Mouse (Mus musculus) frontal cortex, postnatal 25 days (tissue): ENCODE results near the gene Gpr33.

Experiments
- DNase-seq, 2 experiments: peaks; one replicate each; pipeline ENCODE4 v3.0.0; 2022; ENCODE audit warnings: low spot score in 2 of 2

The Gpr33 gene

GRCm38 (mm10) chr12:51985163-51985748 is 42.6 kb downstream of the Gpr33 start:
- DNase-seq = no peak

- no peak for DNase-seq
Observed at GRCm38 (mm10) chr12:51983625-51984024, 44.2 kb downstream of the Gpr33 start.

DNA sequence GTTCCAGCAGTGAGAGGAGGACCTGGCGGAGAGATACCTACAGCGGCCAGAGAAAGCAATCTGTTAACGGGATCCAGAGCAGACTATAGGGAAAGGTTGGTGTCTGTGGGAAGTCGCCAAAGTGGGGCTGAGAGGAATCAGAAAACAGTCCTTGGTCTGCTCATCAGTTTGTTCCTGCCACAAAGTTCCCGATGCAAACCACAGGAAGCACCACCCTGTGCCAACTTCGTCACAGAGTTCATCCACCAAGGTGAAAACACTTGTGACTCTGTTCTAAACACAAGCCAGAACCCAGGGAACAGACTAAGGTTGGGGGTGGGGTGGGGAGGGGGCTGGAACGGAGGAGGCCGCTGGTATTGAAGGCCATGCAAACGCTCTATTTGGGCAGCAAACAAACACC is 51.3 kb downstream of the Gpr33 start:
- no peak for DNase-seq

DNA sequence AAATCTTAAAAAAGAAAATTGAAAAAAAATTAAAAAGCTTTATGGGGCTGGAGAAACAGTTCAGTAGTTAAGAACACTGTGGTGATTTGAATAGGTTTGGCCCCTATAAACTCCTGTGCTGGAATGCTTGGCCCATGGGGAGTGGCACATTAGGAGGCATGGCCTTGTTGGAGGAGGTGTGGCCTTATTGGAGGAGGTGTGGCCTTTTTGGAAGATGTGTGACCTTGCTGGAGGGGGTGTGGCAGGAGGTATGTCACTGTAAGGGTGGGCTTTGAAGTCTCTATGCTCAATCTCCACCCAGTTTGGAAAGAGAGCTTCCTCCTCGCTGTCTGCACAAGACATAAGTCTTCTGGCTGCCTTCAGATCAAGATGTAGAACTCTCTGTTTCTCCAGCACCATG is 53.5 kb downstream of the Gpr33 start:
- DNase-seq = no peak
